Mouse (Mus musculus) stomach, postnatal 0 days (tissue): ENCODE data around the gene Bcl2l11. TPM values are rescaled to one million over a fixed set of nuclear protein-coding genes. Genes with fewer than 3 reads are reported as not detected.

Source experiments
- ATAC-seq: fragments of 200-750 bp; cut with Nextera tagmentation; 2 replicates; pipeline ENCODE4 v1.8.0; 2017; ENCODE audit not compliant: low FRiP score, low TSS enrichment
- DNase-seq: peaks from one replicate; pipeline ENCODE4 v3.0.0-alpha.2; 2016; ENCODE audit warnings: low spot score
- H3K27ac ChIP-seq: fragments of 300-500 bp; sonication (generic); replicated peaks from 2 replicates; pipeline ENCODE4 v1.5.1; 2014; ENCODE audit warnings: mild to moderate bottlenecking, control low read depth
- H3K27me3 ChIP-seq: fragments of 300-500 bp; sonication (generic); 2 replicates; pipeline ENCODE4 v1.6.1; 2014; ENCODE audit warnings: low read length; ENCODE audit not compliant: control insufficient read depth, insufficient read depth
- H3K36me3 ChIP-seq: fragments of 300-500 bp; sonication (generic); 2 replicates; pipeline ENCODE4 v1.6.1; 2014; ENCODE audit warnings: low read length, mixed read lengths; ENCODE audit not compliant: control insufficient read depth, insufficient read depth
- H3K4me1 ChIP-seq: fragments of 300-500 bp; sonication (generic); replicated peaks from 2 replicates; pipeline ENCODE4 v1.6.1; 2014; ENCODE audit warnings: antibody characterized with exemption; ENCODE audit not compliant: control insufficient read depth, insufficient read depth
- H3K4me2 ChIP-seq: fragments of 300-500 bp; sonication (generic); replicated peaks from 2 replicates; pipeline ENCODE4 v1.6.1; 2014; ENCODE audit warnings: low read depth, mild to moderate bottlenecking, control low read depth, moderate library complexity
- H3K4me3 ChIP-seq: fragments of 300-500 bp; sonication (generic); 2 replicates; pipeline ENCODE4 v1.5.1; 2014; ENCODE audit warnings: low read depth, low read length, control low read depth
- H3K9ac ChIP-seq: fragments of 300-500 bp; sonication (generic); 2 replicates; pipeline ENCODE4 v1.6.1; 2014; ENCODE audit warnings: mild to moderate bottlenecking, low read length, control low read depth, mixed read lengths
- H3K9me3 ChIP-seq: fragments of 300-500 bp; sonication (generic); 2 replicates; pipeline ENCODE4 v1.6.1; 2016; ENCODE audit warnings: low read length; ENCODE audit not compliant: control insufficient read depth
- CTCF ChIP-seq: IDR thresholded peaks from 2 replicates; pipeline ENCODE4 v1.5.1; 2016; ENCODE audit warnings: antibody characterized with exemption, low read depth, mild to moderate bottlenecking, moderate library complexity
- EP300 ChIP-seq: optimal IDR thresholded peaks from 2 replicates; pipeline ENCODE3; 2016; ENCODE audit warnings: antibody characterized with exemption
- WGBS: fragments of 180-500 bp; shearing (Covaris S2); extraction: QIAGEN DNeasy Blood & Tissue Kit; methylation state at CpG from one replicate; pipeline ENCODE4 v1.1.7; 2014; 5-methylcytosine and 5-hydroxymethylcytosine counted together
- polyA plus RNA-seq: library from polyadenylated mRNA; unstranded; fragments of >200 nt; fragmentation: Nextera tagmentation; extraction: Ambion mirVana; gene quantifications from 2 replicates; pipeline ENCODE4 v1.2.1, GENCODE M21; 2015

Bcl2l11 gene
- polyA plus RNA-seq, 1 experiment from 2014 or later: 6.2 TPM

- Histone ChIP-seq H3K27ac (no peak overlapping the region), H3K9ac (no peak overlapping the region), H3K4me2 (no peak overlapping the region), H3K27me3 (no peaks in the 10 kb centered on the region), H3K9me3 (no peaks in the 10 kb centered on the region), H3K4me3 (no peak overlapping the region), H3K4me1 (0 out of 2 replicates have a peak, but pooled peaks cover 3% of the 10 kb centered on the region), H3K36me3 (no peaks in the 10 kb centered on the region)
- TF ChIP-seq EP300 (no peak), CTCF (no peak)
- WGBS: 28% methylated on average over 9 of the region's 9 CpGs
- DNase-seq (peak; percentile 65), ATAC-seq (peak; percentile 70)
Observed at GRCm38 (mm10) chr2:128174604-128175342, 48.9 kb downstream of the Bcl2l11 start.

- WGBS: 92% methylated on average over 6 of the region's 6 CpGs
- Histone ChIP-seq H3K4me2 (no peak overlapping the region), H3K4me3 (no peak overlapping the region), H3K27me3 (no peaks in the 10 kb centered on the region), H3K4me1 (0 out of 2 replicates have a peak, but pooled peaks cover 3% of the 10 kb centered on the region), H3K27ac (no peak overlapping the region), H3K9ac (no peak overlapping the region), H3K9me3 (no peaks in the 10 kb centered on the region), H3K36me3 (no peaks in the 10 kb centered on the region)
- TF ChIP-seq EP300: no peak
- TF ChIP-seq CTCF: no peak
- ATAC-seq (no peak), DNase-seq (no peak)
Observed at GRCm38 (mm10) chr2:128175625-128176024, 49.8 kb downstream of the Bcl2l11 start.

GRCm38 (mm10) chr2:128176391-128177044 is 50.7 kb downstream of the Bcl2l11 start:
- 32% methylated on average over 12 of the region's 12 CpGs for WGBS
- no peak for ATAC-seq
- Histone ChIP-seq H3K4me1 (0 out of 2 replicates have a peak, but pooled peaks cover 3% of the 10 kb centered on the region), H3K9me3 (no peaks in the 10 kb centered on the region), H3K9ac (no peak overlapping the region), H3K4me2 (no peak overlapping the region), H3K36me3 (no peaks in the 10 kb centered on the region), H3K27ac (no peak overlapping the region), H3K27me3 (no peaks in the 10 kb centered on the region), H3K4me3 (no peak overlapping the region)
- TF ChIP-seq CTCF (no peak), EP300 (no peak)
- DNase-seq: no peak

- TF ChIP-seq CTCF (no peak), EP300 (no peak)
- H3K9ac ChIP-seq: no peak overlapping the region
- no peak overlapping the region for H3K4me3 ChIP-seq
- 52% methylated on average over 5 of the region's 5 CpGs for WGBS
- no peaks in the 10 kb centered on the region for H3K36me3 ChIP-seq
- H3K9me3 ChIP-seq: no peaks in the 10 kb centered on the region
- DNase-seq: no peak
- H3K4me2 ChIP-seq: no peak overlapping the region
- no peaks in the 10 kb centered on the region for H3K27me3 ChIP-seq
- H3K27ac ChIP-seq: no peak overlapping the region
- no peak for ATAC-seq
- 0 out of 2 replicates have a peak, but pooled peaks cover 3% of the 10 kb centered on the region for H3K4me1 ChIP-seq
Observed at GRCm38 (mm10) chr2:128177241-128177661, 51.4 kb downstream of the Bcl2l11 start.

- H3K9ac ChIP-seq: no peak overlapping the region
- no peaks in the 10 kb centered on the region for H3K36me3 ChIP-seq
- 0 out of 2 replicates have a peak, but pooled peaks cover 3% of the 10 kb centered on the region for H3K4me1 ChIP-seq
- 0 out of 2 replicates have a peak overlapping the region, but pooled peaks have one; percentile 49 for H3K27ac ChIP-seq
- no peak for ATAC-seq
- no peak overlapping the region for H3K4me2 ChIP-seq
- 61% methylated on average over 18 of the region's 18 CpGs for WGBS
- TF ChIP-seq EP300: no peak
- TF ChIP-seq CTCF: no peak
- H3K27me3 ChIP-seq: no peaks in the 10 kb centered on the region
- H3K4me3 ChIP-seq: no peak overlapping the region
- no peak for DNase-seq
- no peaks in the 10 kb centered on the region for H3K9me3 ChIP-seq
Observed at GRCm38 (mm10) chr2:128179126-128179807, 53.4 kb downstream of the Bcl2l11 start.
